Mouse (Mus musculus) liver, embryonic 14.5 days (tissue): ENCODE results near the gene Krt20. TPM values are rescaled to one million over a fixed set of nuclear protein-coding genes. Genes with fewer than 3 reads are reported as not detected.

Source experiments
- ATAC-seq: fragments of 200-750 bp; cut with Nextera tagmentation; 2 replicates; pipeline ENCODE4 v1.8.0; 2017; ENCODE audit warnings: moderate number of reproducible peaks, mild to moderate bottlenecking, moderate library complexity; ENCODE audit not compliant: insufficient read depth
- DNase-seq, 3 experiments: peaks; one replicate each; pipeline ENCODE4 v3.0.0-alpha.2; 2012 to 2013; ENCODE audit warnings: low read depth in 3 of 3, low spot score in 3 of 3
- H3K27ac ChIP-seq: fragments of 300-500 bp; sonication (generic); 2 replicates; pipeline ENCODE4 v1.5.1; 2014; ENCODE audit warnings: moderate library complexity, mild to moderate bottlenecking, control low read depth, inconsistent platforms
- H3K27me3 ChIP-seq: fragments of 300-500 bp; sonication (generic); 2 replicates; pipeline ENCODE4 v1.6.1; 2014; ENCODE audit warnings: mild to moderate bottlenecking, low read length, moderate library complexity; ENCODE audit not compliant: control insufficient read depth, insufficient read depth
- H3K36me3 ChIP-seq: fragments of 300-500 bp; sonication (generic); replicated peaks from 2 replicates; pipeline ENCODE4 v1.6.1; 2014; ENCODE audit warnings: low read depth; ENCODE audit not compliant: control insufficient read depth, insufficient read depth
- H3K4me1 ChIP-seq, 2 experiments: fragments of 200-500 bp in 1 of 2; fragments of 300-500 bp in 1 of 2; sonication (generic) in 1 of 2; replicated peaks; 2 replicates each; pipeline ENCODE4 v1.6.1; 2012 to 2014; ENCODE audit warnings: antibody characterized with exemption in 1 of 2, inconsistent platforms in 1 of 2, low read length in 1 of 2; ENCODE audit not compliant: control insufficient read depth in 2 of 2, insufficient read depth in 2 of 2
- H3K4me2 ChIP-seq: fragments of 300-500 bp; sonication (generic); 2 replicates; pipeline ENCODE4 v1.6.1; 2014; ENCODE audit warnings: low read depth, mild to moderate bottlenecking, control low read depth, moderate library complexity
- H3K4me3 ChIP-seq, 2 experiments: fragments of 200-500 bp in 1 of 2; fragments of 300-500 bp in 1 of 2; sonication (generic) in 1 of 2; 2 replicates each; pipeline ENCODE4 v1.5.1; 2012 to 2014; ENCODE audit warnings: low read depth in 2 of 2, low read length in 2 of 2, mild to moderate bottlenecking in 2 of 2, control low read depth in 1 of 2, inconsistent platforms in 1 of 2, moderate library complexity in 1 of 2; ENCODE audit not compliant: insufficient read depth in 1 of 2
- H3K9ac ChIP-seq: fragments of 300-500 bp; sonication (generic); replicated peaks from 2 replicates; pipeline ENCODE4 v1.6.1; 2014; ENCODE audit warnings: mild to moderate bottlenecking, control low read depth, moderate library complexity
- H3K9me3 ChIP-seq: fragments of 300-500 bp; sonication (generic); 2 replicates; pipeline ENCODE4 v1.6.1; 2016; ENCODE audit warnings: low read length, mixed read lengths; ENCODE audit not compliant: control insufficient read depth
- CTCF ChIP-seq: IDR thresholded peaks from 2 replicates; pipeline ENCODE4 v1.5.1; 2016; ENCODE audit warnings: antibody characterized with exemption, low read depth, control low read depth
- EP300 ChIP-seq: IDR thresholded peaks from 2 replicates; pipeline ENCODE4 v1.6.1; 2016; ENCODE audit warnings: antibody characterized with exemption, low read depth
- WGBS: fragments of 180-500 bp; shearing (Covaris S2); extraction: QIAGEN DNeasy Blood & Tissue Kit; methylation state at CpG from one replicate; pipeline ENCODE4 v1.1.7; 2014; ENCODE audit not compliant: insufficient replicate concordance; 5-methylcytosine and 5-hydroxymethylcytosine counted together
- polyA plus RNA-seq, 2 experiments: library from polyadenylated mRNA; depleted of rRNA in 1 of 2; stranded (reverse) in 1 of 2; unstranded in 1 of 2; fragments of >200 nt; fragmentation: Nextera tagmentation in 1 of 2; extraction: Ambion mirVana in 1 of 2; gene quantifications; 2 replicates each; pipeline versions ENCODE4 v1.2.1 to v1.2.3; 2012 to 2014

The Krt20 gene
- polyA plus RNA-seq, 2 experiments = 15.2 to 20.0 TPM

- Histone ChIP-seq H3K4me3 (no peak overlapping the region), H3K27ac (no peak overlapping the region), H3K9me3 (no peaks in the 10 kb centered on the region), H3K9ac (no peak overlapping the region), H3K36me3 (no peaks in the 10 kb centered on the region), H3K27me3 (no peaks in the 10 kb centered on the region), H3K4me2 (no peak overlapping the region), H3K4me1 (no peaks in the 10 kb centered on the region)
- DNase-seq (no peak), ATAC-seq (no peak)
- 47% methylated on average over 4 of the region's 4 CpGs for WGBS
- no peak for TF ChIP-seq CTCF
- no peak for TF ChIP-seq EP300
Measured at GRCm38 (mm10) chr11:99469228-99469627, 31.3 kb upstream of the Krt20 start.

GRCm38 (mm10) chr11:99468566-99468965 lies 30.6 kb upstream of the Krt20 start:
- no peak overlapping the region for H3K4me2 ChIP-seq

DNA sequence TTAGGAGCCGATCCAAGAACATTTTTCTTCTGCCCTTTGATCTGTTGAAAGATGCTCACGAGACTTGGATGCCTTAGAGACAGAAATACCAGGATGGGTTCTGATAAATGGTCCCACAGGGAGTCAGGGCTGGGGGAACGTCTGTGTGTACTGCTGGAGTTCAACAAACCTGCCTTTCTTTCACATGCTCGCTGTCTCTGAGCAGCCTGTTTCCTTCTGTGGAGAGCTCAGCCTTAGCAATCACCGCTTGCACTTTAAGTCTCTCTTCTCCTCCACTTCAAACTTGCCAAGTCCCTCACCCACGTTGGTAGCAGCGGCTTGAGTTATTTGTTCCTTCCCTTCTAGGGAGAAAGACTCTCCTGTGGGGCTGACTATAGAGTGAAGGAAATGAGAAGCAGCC lies 28.4 kb upstream of the Krt20 start:
- Histone ChIP-seq H3K9me3 (no peaks in the 10 kb centered on the region), H3K4me2 (no peak overlapping the region), H3K4me1 (no peaks in the 10 kb centered on the region), H3K4me3 (no peak overlapping the region), H3K36me3 (no peaks in the 10 kb centered on the region), H3K27me3 (no peaks in the 10 kb centered on the region), H3K9ac (no peak overlapping the region), H3K27ac (no peak overlapping the region)
- DNase-seq (no peak), ATAC-seq (no peak)
- whole genome bisulfite sequencing = 31% methylated on average over 7 of the region's 7 CpGs
- TF ChIP-seq EP300 = no peak
- TF ChIP-seq CTCF = no peak

More at GRCm38 (mm10) chr11:99468566-99468965, 30.6 kb upstream of the Krt20 start:
- Histone ChIP-seq H3K27me3 (no peaks in the 10 kb centered on the region), H3K9me3 (no peaks in the 10 kb centered on the region), H3K27ac (no peak overlapping the region), H3K4me1 (no peaks in the 10 kb centered on the region), H3K4me3 (no peak overlapping the region), H3K9ac (no peak overlapping the region), H3K36me3 (no peaks in the 10 kb centered on the region)
- no peak for TF ChIP-seq CTCF
- DNase-seq (no peak), ATAC-seq (no peak)
- WGBS = 61% methylated on average over 11 of the region's 11 CpGs

DNA sequence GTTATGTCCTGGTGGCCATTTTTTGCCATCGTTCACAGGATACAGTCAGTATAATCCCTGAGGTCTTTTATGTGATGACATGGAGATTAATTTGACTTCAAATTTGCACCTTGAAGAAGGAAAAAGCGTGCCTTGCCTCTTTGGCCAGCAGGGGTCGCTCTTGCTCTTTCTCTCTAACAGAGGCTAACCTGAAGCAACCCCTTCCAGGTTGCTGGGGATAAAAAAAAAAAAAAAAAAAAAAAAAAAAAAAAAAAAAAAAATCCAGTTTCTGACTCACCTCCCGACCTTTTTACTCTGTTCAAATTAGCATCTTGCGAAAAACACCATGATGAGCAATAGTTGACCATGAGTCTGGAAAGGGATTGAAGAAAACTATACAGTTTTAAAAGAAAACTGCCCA lies 26.9 kb upstream of the Krt20 start:
- 6% methylated on average over 5 of the region's 5 CpGs for WGBS
- no peak overlapping the region for H3K4me3 ChIP-seq
- no peaks in the 10 kb centered on the region for H3K4me1 ChIP-seq
- H3K9ac ChIP-seq = no peak overlapping the region
- TF ChIP-seq EP300 = no peak
- peak; percentile 75 for TF ChIP-seq CTCF
- H3K9me3 ChIP-seq = no peaks in the 10 kb centered on the region
- no peak overlapping the region for H3K27ac ChIP-seq
- H3K36me3 ChIP-seq = no peaks in the 10 kb centered on the region
- DNase-seq (peak; percentile 22 to 44 (median 23)), ATAC-seq (no peak)
- no peaks in the 10 kb centered on the region for H3K27me3 ChIP-seq
- H3K4me2 ChIP-seq = no peak overlapping the region

DNA sequence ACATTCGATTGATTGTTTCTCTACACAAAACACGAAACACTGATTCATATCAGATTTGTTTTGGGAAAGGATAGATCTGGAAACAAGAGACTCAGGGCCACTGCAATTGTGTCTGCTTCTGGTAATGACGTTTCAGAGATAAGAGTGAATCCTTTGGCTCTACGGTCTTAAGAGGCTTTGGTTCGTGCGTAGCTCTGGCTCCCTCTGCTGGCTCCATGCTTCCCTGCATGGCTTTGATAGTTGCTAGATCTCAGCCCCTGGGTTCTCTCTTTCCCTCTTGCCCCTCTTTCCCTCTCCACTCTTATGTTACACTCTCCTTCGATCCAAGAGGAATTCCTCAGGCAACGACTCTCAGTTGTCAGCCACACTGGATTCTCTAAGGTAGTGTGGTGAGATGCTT lies 25.2 kb upstream of the Krt20 start:
- Histone ChIP-seq H3K27ac (no peak overlapping the region), H3K27me3 (no peaks in the 10 kb centered on the region), H3K9me3 (no peaks in the 10 kb centered on the region), H3K36me3 (no peaks in the 10 kb centered on the region), H3K4me1 (0 out of 4 replicates have a peak, but pooled peaks cover 0 to 2% of the 10 kb centered on the region in 2 experiments), H3K4me3 (no peak overlapping the region), H3K4me2 (no peak overlapping the region), H3K9ac (no peak overlapping the region)
- DNase-seq = peak in 2 of 3 experiments; percentile 9 to 16
- TF ChIP-seq EP300 = no peak
- TF ChIP-seq CTCF = peak; percentile 82
- no peak for ATAC-seq
- WGBS = 9% methylated on average over 8 of the region's 8 CpGs
